Mouse (Mus musculus) erythroblast, embryonic 14.5 days (primary cell): ENCODE data around the gene Lrrc49.

Experiments
- GATA1 ChIP-seq: IDR thresholded peaks from 2 replicates; pipeline ENCODE4 v1.6.1; 2012; ENCODE audit warnings: low read length, inconsistent platforms, mixed read lengths
- TAL1 ChIP-seq: IDR thresholded peaks from 3 replicates; pipeline ENCODE4 v1.6.1; 2012; ENCODE audit warnings: low read length, inconsistent platforms, mixed read lengths

GRCm38 (mm10) chr9:60545361-60546096 is 142.4 kb downstream of the Lrrc49 start:
- TF ChIP-seq GATA1 (no peak), TAL1 (no peak)
